Mouse (Mus musculus) MEL (cell line): ENCODE measurements around the gene Cdk4. TPM values are rescaled to one million over a fixed set of nuclear protein-coding genes. Genes with fewer than 3 reads are reported as not detected.

Experiments
- DNase-seq: peaks from one replicate; pipeline ENCODE4 v3.0.0; 2011; ENCODE audit warnings: low read depth, low spot score
- H3K27ac ChIP-seq: 2 replicates; pipeline ENCODE4 v1.5.1; 2012; ENCODE audit warnings: low read depth, mild to moderate bottlenecking, control low read depth, low read length, moderate library complexity; ENCODE audit not compliant: control insufficient read depth
- H3K27me3 ChIP-seq, 2 experiments: fragments of 150-350 bp in 1 of 2; sonication (generic) in 1 of 2; 2 replicates each; pipeline ENCODE4 v1.6.1; 2012; ENCODE audit warnings: low read length in 2 of 2, mild to moderate bottlenecking in 2 of 2, improper control_type of control experiment in 1 of 2, moderate library complexity in 1 of 2; ENCODE audit not compliant: insufficient read depth in 2 of 2, control insufficient read depth in 1 of 2
- H3K36me3 ChIP-seq, 2 experiments: 2 replicates each; pipeline ENCODE4 v1.6.1; 2012 to 2014; ENCODE audit warnings: low read length in 2 of 2, improper control_type of control experiment in 1 of 2, inconsistent platforms in 1 of 2, mild to moderate bottlenecking in 1 of 2; ENCODE audit not compliant: insufficient read depth in 2 of 2, control insufficient read depth in 1 of 2
- H3K4me1 ChIP-seq, 2 experiments: fragments of 150-350 bp in 1 of 2; sonication (generic) in 1 of 2; 2 replicates each; pipeline ENCODE4 v1.6.1; 2012; ENCODE audit warnings: low read length in 2 of 2, improper control_type of control experiment in 1 of 2, mild to moderate bottlenecking in 1 of 2; ENCODE audit not compliant: insufficient read depth in 2 of 2, control insufficient read depth in 1 of 2
- H3K4me3 ChIP-seq, 2 experiments: fragments of 150-350 bp in 1 of 2; sonication (generic) in 1 of 2; 2 replicates each; pipeline ENCODE4 v1.5.1; 2012; ENCODE audit warnings: low read depth in 2 of 2, low read length in 2 of 2, mild to moderate bottlenecking in 2 of 2, moderate library complexity in 2 of 2, control low read depth in 1 of 2, improper control_type of control experiment in 1 of 2; ENCODE audit not compliant: control insufficient read depth in 1 of 2, insufficient read depth in 1 of 2
- H3K79me2 ChIP-seq: 2 replicates; pipeline ENCODE4 v1.6.1; 2012; ENCODE audit warnings: mild to moderate bottlenecking, low read length, moderate library complexity; ENCODE audit not compliant: control insufficient read depth, poor library complexity, insufficient read depth
- H3K9ac ChIP-seq: 2 replicates; pipeline ENCODE4 v1.6.1; 2012; ENCODE audit warnings: low read depth, mild to moderate bottlenecking, control low read depth, low read length, moderate library complexity; ENCODE audit not compliant: control insufficient read depth, poor library complexity, severe bottlenecking
- H3K9me3 ChIP-seq: fragments of 150-350 bp; sonication (generic); replicated peaks from 2 replicates; pipeline ENCODE4 v1.6.1; 2012; ENCODE audit warnings: mild to moderate bottlenecking, low read length, improper control_type of control experiment, moderate library complexity; ENCODE audit not compliant: insufficient read depth
- BHLHE40 ChIP-seq: IDR thresholded peaks from 2 replicates; pipeline ENCODE4 v1.6.1; 2012; ENCODE audit warnings: low read depth, mild to moderate bottlenecking, inconsistent platforms, low read length, improper control_type of control experiment, borderline replicate concordance
- CHD2 ChIP-seq: IDR thresholded peaks from 2 replicates; pipeline ENCODE4 v1.6.1; 2011; ENCODE audit warnings: low read length, improper control_type of control experiment
- CTCF ChIP-seq, 3 experiments: IDR thresholded peaks in 2 of 3; conservative IDR thresholded peaks in 1 of 3; 2 replicates each; pipeline ENCODE4 v1.5.1; 2011 to 2012; ENCODE audit warnings: low read length in 3 of 3, low read depth in 2 of 3, mild to moderate bottlenecking in 2 of 3, improper control_type of control experiment in 1 of 3, inconsistent platforms in 1 of 3, mixed read lengths in 1 of 3, moderate library complexity in 1 of 3; ENCODE audit not compliant: control insufficient read depth in 1 of 3, insufficient read depth in 1 of 3, poor library complexity in 1 of 3, severe bottlenecking in 1 of 3
- E2F4 ChIP-seq: IDR thresholded peaks from 2 replicates; pipeline ENCODE4 v1.6.1; 2011; ENCODE audit warnings: low read depth, low read length, improper control_type of control experiment, borderline replicate concordance
- ELF1 ChIP-seq: IDR thresholded peaks from 2 replicates; pipeline ENCODE4 v1.6.1; 2014; ENCODE audit warnings: low read depth, mild to moderate bottlenecking, inconsistent platforms, low read length, improper control_type of control experiment, moderate library complexity
- EP300 ChIP-seq, 2 experiments: IDR thresholded peaks; 2 replicates each; pipeline ENCODE4 v1.6.1; 2011; ENCODE audit warnings: improper control_type of control experiment in 2 of 2, low read length in 2 of 2, low read depth in 1 of 2, mild to moderate bottlenecking in 1 of 2
- ETS1 ChIP-seq: IDR thresholded peaks from 2 replicates; pipeline ENCODE4 v1.6.1; 2012; ENCODE audit warnings: low read depth, mild to moderate bottlenecking, inconsistent platforms, low read length, improper control_type of control experiment, moderate library complexity
- GABPA ChIP-seq: IDR thresholded peaks from 2 replicates; pipeline ENCODE4 v1.6.1; 2012; ENCODE audit warnings: low read depth, mild to moderate bottlenecking, inconsistent platforms, low read length, improper control_type of control experiment, moderate library complexity
- GATA1 ChIP-seq: IDR thresholded peaks from 2 replicates; pipeline ENCODE4 v1.6.1; 2011; ENCODE audit warnings: low read depth, low read length, improper control_type of control experiment
- HCFC1 ChIP-seq: IDR thresholded peaks from 2 replicates; pipeline ENCODE4 v1.6.1; 2012; ENCODE audit warnings: low read depth, mild to moderate bottlenecking, inconsistent platforms, low read length, improper control_type of control experiment, moderate library complexity
- JUND ChIP-seq: IDR thresholded peaks from 2 replicates; pipeline ENCODE4 v1.6.1; 2011; ENCODE audit warnings: low read depth, mild to moderate bottlenecking, improper control_type of control experiment, low read length
- MAX ChIP-seq: IDR thresholded peaks from 2 replicates; pipeline ENCODE4 v1.6.1; 2011; ENCODE audit warnings: low read length, improper control_type of control experiment
- MAZ ChIP-seq: IDR thresholded peaks from 2 replicates; pipeline ENCODE4 v1.6.1; 2012; ENCODE audit warnings: low read depth, mild to moderate bottlenecking, inconsistent platforms, low read length, improper control_type of control experiment
- MEF2A ChIP-seq: IDR thresholded peaks from 2 replicates; pipeline ENCODE4 v1.6.1; 2014; ENCODE audit warnings: low read depth, mild to moderate bottlenecking, inconsistent platforms, low read length, improper control_type of control experiment; ENCODE audit not compliant: poor library complexity, insufficient replicate concordance, severe bottlenecking; ENCODE audit errors: extremely low read depth
- MXI1 ChIP-seq: IDR thresholded peaks from 2 replicates; pipeline ENCODE4 v1.6.1; 2011; ENCODE audit warnings: mild to moderate bottlenecking, low read depth, low read length, improper control_type of control experiment
- MYB ChIP-seq: IDR thresholded peaks from 2 replicates; pipeline ENCODE4 v1.6.1; 2011; ENCODE audit warnings: mild to moderate bottlenecking, low read depth, low read length, improper control_type of control experiment
- MYC ChIP-seq: IDR thresholded peaks from 2 replicates; pipeline ENCODE4 v1.6.1; 2011; ENCODE audit warnings: low read depth, mild to moderate bottlenecking, low read length, improper control_type of control experiment, moderate library complexity
- NELFE ChIP-seq: IDR thresholded peaks from 2 replicates; pipeline ENCODE4 v1.6.1; 2011; ENCODE audit warnings: low read depth, low read length, improper control_type of control experiment
- NRF1 ChIP-seq: IDR thresholded peaks from 2 replicates; pipeline ENCODE4 v1.6.1; 2014; ENCODE audit warnings: low read depth, mild to moderate bottlenecking, inconsistent platforms, low read length, improper control_type of control experiment, moderate library complexity; ENCODE audit not compliant: poor library complexity, insufficient read depth, severe bottlenecking
- POLR2A ChIP-seq, 2 experiments: IDR thresholded peaks; 2 replicates each; pipeline ENCODE4 v1.6.1; 2011 to 2012; ENCODE audit warnings: low read length in 2 of 2, mild to moderate bottlenecking in 2 of 2, control low read depth in 1 of 2, improper control_type of control experiment in 1 of 2, low read depth in 1 of 2, moderate library complexity in 1 of 2; ENCODE audit not compliant: control insufficient read depth in 1 of 2, insufficient read depth in 1 of 2, poor library complexity in 1 of 2
- POLR2AphosphoS2 ChIP-seq: IDR thresholded peaks from 2 replicates; pipeline ENCODE4 v1.6.1; 2011; ENCODE audit warnings: low read length, improper control_type of control experiment
- POLR2AphosphoS5 ChIP-seq: IDR thresholded peaks from 2 replicates; pipeline ENCODE4 v1.6.1; 2012; ENCODE audit warnings: low read depth, borderline replicate concordance, mild to moderate bottlenecking, inconsistent platforms, low read length, moderate library complexity, mixed read lengths
- RAD21 ChIP-seq: IDR thresholded peaks from 2 replicates; pipeline ENCODE4 v1.6.1; 2011; ENCODE audit warnings: mild to moderate bottlenecking, low read depth, low read length, improper control_type of control experiment
- RCOR1 ChIP-seq: IDR thresholded peaks from 2 replicates; pipeline ENCODE4 v1.6.1; 2012; ENCODE audit warnings: low read depth, mild to moderate bottlenecking, inconsistent platforms, low read length, improper control_type of control experiment
- SIN3A ChIP-seq: IDR thresholded peaks from 2 replicates; pipeline ENCODE4 v1.6.1; 2012; ENCODE audit warnings: low read length, improper control_type of control experiment, inconsistent platforms
- SMC3 ChIP-seq: IDR thresholded peaks from 2 replicates; pipeline ENCODE4 v1.6.1; 2011; ENCODE audit warnings: low read depth, low read length, improper control_type of control experiment
- TAL1 ChIP-seq: IDR thresholded peaks from 2 replicates; pipeline ENCODE4 v1.6.1; 2012; ENCODE audit warnings: mild to moderate bottlenecking, inconsistent platforms, low read length, moderate library complexity, mixed read lengths
- TCF12 ChIP-seq: IDR thresholded peaks from 2 replicates; pipeline ENCODE4 v1.6.1; 2014; ENCODE audit warnings: low read depth, mild to moderate bottlenecking, inconsistent platforms, low read length, improper control_type of control experiment, moderate library complexity
- UBTF ChIP-seq: IDR thresholded peaks from 2 replicates; pipeline ENCODE4 v1.6.1; 2012; ENCODE audit warnings: low read depth, mild to moderate bottlenecking, inconsistent platforms, low read length, improper control_type of control experiment, moderate library complexity, borderline replicate concordance; ENCODE audit not compliant: insufficient read depth
- USF1 ChIP-seq: IDR thresholded peaks from 2 replicates; pipeline ENCODE4 v1.6.1; 2014; ENCODE audit warnings: low read depth, mild to moderate bottlenecking, inconsistent platforms, low read length, improper control_type of control experiment, moderate library complexity
- USF2 ChIP-seq, 2 experiments: IDR thresholded peaks; 2 replicates each; pipeline ENCODE4 v1.6.1; 2011 to 2012; ENCODE audit warnings: improper control_type of control experiment in 2 of 2, low read length in 2 of 2, borderline replicate concordance in 1 of 2, inconsistent platforms in 1 of 2, low read depth in 1 of 2, mild to moderate bottlenecking in 1 of 2; ENCODE audit not compliant: insufficient read depth in 1 of 2
- ZC3H11A ChIP-seq: IDR thresholded peaks from 2 replicates; pipeline ENCODE4 v1.6.1; 2012; ENCODE audit warnings: low read depth, mild to moderate bottlenecking, inconsistent platforms, low read length, improper control_type of control experiment
- ZKSCAN1 ChIP-seq: IDR thresholded peaks from 2 replicates; pipeline ENCODE4 v1.6.1; 2012; ENCODE audit warnings: low read depth, mild to moderate bottlenecking, inconsistent platforms, low read length, improper control_type of control experiment, moderate library complexity
- ZMIZ1 ChIP-seq: IDR thresholded peaks from 2 replicates; pipeline ENCODE4 v1.6.1; 2012; ENCODE audit warnings: low read depth, mild to moderate bottlenecking, inconsistent platforms, low read length, improper control_type of control experiment, moderate library complexity
- polyA plus RNA-seq, 2 experiments: library from polyadenylated mRNA; stranded (reverse) in 1 of 2; unstranded in 1 of 2; fragments of >175 nt in 1 of 2; fragments of >200 nt in 1 of 2; gene quantifications; 2 replicates each; pipeline versions ENCODE4 v1.2.1 to v1.2.4; 2012; ENCODE audit warnings: low replicate concordance in 2 of 2, low read depth in 1 of 2; ENCODE audit not compliant: insufficient read length in 2 of 2, insufficient read depth in 1 of 2, missing spikeins in 1 of 2
- total RNA-seq: library from RNA; depleted of rRNA; stranded (reverse); fragments of 300-350 nt; gene quantifications from 2 replicates; pipeline ENCODE4 v1.2.3, GENCODE M21; 2012; rRNA removed

The Cdk4 gene
- total RNA-seq = 362 and 443 TPM in 2 replicates
- 1,000 to 10,000 TPM in 1 of 2 experiments, 100 to 1,000 TPM in 1; 843 to 1,325 TPM for polyA plus RNA-seq

- H3K4me1 ChIP-seq = peaks cover 3 to 21% of the 10 kb centered on the region in 2 experiments
These were observed at the start of gene Cdk4 for GRCm38 (mm10) chr10:127063239-127063872. Gene Cdk4, plus strand, starts transcription at chr10:127063534.

GRCm38 (mm10) chr10:127016488-127016887 lies 46.8 kb upstream of the Cdk4 start:
- H3K27ac ChIP-seq = no peak overlapping the region
- H3K9me3 ChIP-seq = no peaks in the 10 kb centered on the region
- no peaks in the 10 kb centered on the region for H3K4me1 ChIP-seq
- no peak for DNase-seq
- H3K36me3 ChIP-seq = no peaks in the 10 kb centered on the region; a peak in 1 of 4 replicates
- H3K27me3 ChIP-seq = no peaks in the 10 kb centered on the region
- no peak overlapping the region for H3K9ac ChIP-seq
- no peaks in the 10 kb centered on the region for H3K79me2 ChIP-seq
- no peak overlapping the region for H3K4me3 ChIP-seq
- TF ChIP-seq USF2 (IDR thresholded peaks at IDR 0.05; ENCODE audit: borderline replicate concordance in 1 of 2, insufficient read depth in 1 of 2, low read depth in 1 of 2, low read length in 2 of 2) (no peak), SMC3 (peak; percentile 23; the same call in 1 of the 2 replicates), HCFC1 (no peak), ZC3H11A (no peak), ZKSCAN1 (no peak), USF1 (no peak), JUND (no peak), GATA1 (no peak), EP300 (IDR thresholded peaks at IDR 0.05; ENCODE audit: low read depth in 1 of 2, low read length in 2 of 2) (no peak), TAL1 (no peak), POLR2A (IDR thresholded peaks at IDR 0.05; ENCODE audit: control insufficient read depth in 1 of 2, insufficient read depth in 1 of 2, low read depth in 1 of 2, low read length in 2 of 2, poor library complexity in 1 of 2) (no peak), MYC (no peak), POLR2AphosphoS2 (no peak), CTCF (IDR thresholded peaks at IDR 0.05 in 2 of 3, conservative IDR thresholded peaks at IDR 0.05 in 1 of 3; ENCODE audit: control insufficient read depth in 1 of 3, insufficient read depth in 1 of 3, low read depth in 2 of 3, low read length in 3 of 3, poor library complexity in 1 of 3, severe bottlenecking in 1 of 3) (peak in 1 of 3 experiments; percentile 30; a peak in 2 of 6 replicates), UBTF (no peak), RCOR1 (no peak), POLR2AphosphoS5 (no peak), ZMIZ1 (no peak), RAD21 (peak; percentile 8)

More at GRCm38 (mm10) chr10:127063239-127063872, at the start of gene Cdk4:
- DNase-seq = peak; percentile 99
- Histone ChIP-seq H3K27ac (peak within 1 kb of the TSS; percentile 74), H3K27me3 (no peaks in the 10 kb centered on the region), H3K9ac (peak within 1 kb of the TSS; percentile 93), H3K79me2 (peaks cover 22% of the 10 kb centered on the region), H3K4me3 (peak within 1 kb of the TSS; percentile 68 to 78), H3K36me3 (peaks cover 14 to 34% of the 10 kb centered on the region in 2 experiments), H3K9me3 (no peaks in the 10 kb centered on the region)
- TF ChIP-seq POLR2A (IDR thresholded peaks at IDR 0.05; ENCODE audit: control insufficient read depth in 1 of 2, insufficient read depth in 1 of 2, low read depth in 1 of 2, low read length in 2 of 2, poor library complexity in 1 of 2) (peak; percentile 75 to 88), ZKSCAN1 (no peak), USF1 (peak; percentile 99), ELF1 (peak; percentile 59), ETS1 (peak; percentile 64), GATA1 (no peak), MAZ (peak; percentile 96), TCF12 (peak; percentile 64; the same call in 1 of the 2 replicates), BHLHE40 (peak; percentile 98), NELFE (peak; percentile 79), POLR2AphosphoS5 (peak; percentile 18; the same call in 1 of the 2 replicates), MYC (peak; percentile 9; the same call in 1 of the 2 replicates), MXI1 (peak; percentile 97), RAD21 (no peak), SIN3A (peak; percentile 94), USF2 (IDR thresholded peaks at IDR 0.05; ENCODE audit: borderline replicate concordance in 1 of 2, insufficient read depth in 1 of 2, low read depth in 1 of 2, low read length in 2 of 2) (peak; percentile 99 to 100), NRF1 (peak; percentile 77), CHD2 (no peak), POLR2AphosphoS2 (peak; percentile 60; the same call in 1 of the 2 replicates), E2F4 (no peak; the same call in 1 of the 2 replicates), GABPA (no peak), MEF2A (no peak), HCFC1 (peak; percentile 82), JUND (no peak), ZC3H11A (no peak), MAX (peak; percentile 100), ZMIZ1 (peak; percentile 3; the same call in 1 of the 2 replicates), MYB (no peak)
